Mouse (Mus musculus) midbrain, postnatal 0 days (tissue): ENCODE results near the gene Hspb6. TPM values are rescaled to one million over a fixed set of nuclear protein-coding genes. Genes with fewer than 3 reads are reported as not detected.

Experiments
- ATAC-seq: fragments of 200-750 bp; cut with Nextera tagmentation; 2 replicates; pipeline ENCODE4 v1.8.0; 2017; ENCODE audit warnings: moderate number of reproducible peaks, mild to moderate bottlenecking, moderate TSS enrichment, moderate library complexity; ENCODE audit not compliant: low FRiP score
- DNase-seq: peaks from one replicate; pipeline ENCODE4 v3.0.0-alpha.2; 2015; ENCODE audit warnings: low spot score
- H3K27ac ChIP-seq: fragments of 300-500 bp; sonication (generic); 2 replicates; pipeline ENCODE4 v1.5.1; 2014; ENCODE audit warnings: low read depth, mild to moderate bottlenecking, low read length, mixed read lengths
- H3K27me3 ChIP-seq: fragments of 300-500 bp; sonication (generic); 2 replicates; pipeline ENCODE4 v1.6.1; 2014; ENCODE audit warnings: low read length, control low read depth, mixed read lengths; ENCODE audit not compliant: insufficient read depth
- H3K36me3 ChIP-seq: fragments of 300-500 bp; sonication (generic); 2 replicates; pipeline ENCODE4 v1.6.1; 2014; ENCODE audit warnings: low read length, control low read depth, mixed read lengths; ENCODE audit not compliant: insufficient read depth
- H3K4me1 ChIP-seq: fragments of 300-500 bp; sonication (generic); 2 replicates; pipeline ENCODE4 v1.6.1; 2014; ENCODE audit warnings: mild to moderate bottlenecking, control low read depth, antibody characterized with exemption, low read length, mixed read lengths; ENCODE audit not compliant: insufficient read depth
- H3K4me2 ChIP-seq: fragments of 300-500 bp; sonication (generic); 2 replicates; pipeline ENCODE4 v1.6.1; 2014; ENCODE audit warnings: low read depth, mild to moderate bottlenecking, low read length, mixed read lengths; ENCODE audit not compliant: poor library complexity, severe bottlenecking
- H3K4me3 ChIP-seq: fragments of 300-500 bp; sonication (generic); 2 replicates; pipeline ENCODE4 v1.5.1; 2014; ENCODE audit warnings: low read depth, mild to moderate bottlenecking, low read length, moderate library complexity
- H3K9ac ChIP-seq: fragments of 300-500 bp; sonication (generic); replicated peaks from 2 replicates; pipeline ENCODE4 v1.6.1; 2014; ENCODE audit warnings: mild to moderate bottlenecking, low read length, moderate library complexity, mixed read lengths; ENCODE audit not compliant: poor library complexity, severe bottlenecking
- H3K9me3 ChIP-seq: fragments of 300-500 bp; sonication (generic); 2 replicates; pipeline ENCODE4 v1.6.1; 2016; ENCODE audit warnings: low read length, control low read depth
- CTCF ChIP-seq: IDR thresholded peaks from 2 replicates; pipeline ENCODE4 v1.5.1; 2016; ENCODE audit warnings: antibody characterized with exemption, mild to moderate bottlenecking
- WGBS: fragments of 180-500 bp; shearing (Covaris S2); extraction: QIAGEN DNeasy Blood & Tissue Kit; methylation state at CpG from one replicate; pipeline ENCODE4 v1.1.7; 2014; 5-methylcytosine and 5-hydroxymethylcytosine counted together
- polyA plus RNA-seq: library from polyadenylated mRNA; unstranded; fragments of >200 nt; fragmentation: Nextera tagmentation; extraction: Ambion mirVana; gene quantifications from 2 replicates; pipeline ENCODE4 v1.2.1, GENCODE M21; 2015
- total RNA-seq: library from RNA; depleted of rRNA; stranded (reverse); fragments of >200 nt; gene quantifications from 2 replicates; pipeline ENCODE4 v1.2.3, GENCODE M21; 2014

Hspb6 gene
- total and polyA plus RNA-seq, 2 experiments from 2014 or later: 6.2 to 13.5 TPM

GRCm38 (mm10) chr7:30584339-30584738 is 32.4 kb downstream of the Hspb6 start:
- TF ChIP-seq CTCF: no peak
- H3K4me2 ChIP-seq: no peak overlapping the region
- no peaks in the 10 kb centered on the region for H3K9me3 ChIP-seq
- no peak overlapping the region for H3K4me3 ChIP-seq
- peaks cover 9% of the 10 kb centered on the region; the same call in 1 of the 2 replicates for H3K4me1 ChIP-seq
- ATAC-seq: no peak
- no peak overlapping the region for H3K9ac ChIP-seq
- WGBS: 93% methylated on average over 10 of the region's 10 CpGs
- no peak overlapping the region for H3K27ac ChIP-seq
- peaks cover 64% of the 10 kb centered on the region for H3K36me3 ChIP-seq
- no peaks in the 10 kb centered on the region for H3K27me3 ChIP-seq
- no peak for DNase-seq

- H3K4me3 ChIP-seq: no peak overlapping the region
- DNase-seq (no peak), ATAC-seq (no peak)
- H3K9me3 ChIP-seq: no peaks in the 10 kb centered on the region
- peaks cover 9% of the 10 kb centered on the region; the same call in 1 of the 2 replicates for H3K4me1 ChIP-seq
- 92% methylated on average over 7 of the region's 7 CpGs for WGBS
- H3K27ac ChIP-seq: no peak overlapping the region
- no peak overlapping the region for H3K4me2 ChIP-seq
- H3K27me3 ChIP-seq: no peaks in the 10 kb centered on the region
- H3K9ac ChIP-seq: no peak overlapping the region
- peaks cover 55% of the 10 kb centered on the region for H3K36me3 ChIP-seq
- TF ChIP-seq CTCF: no peak
Observed at GRCm38 (mm10) chr7:30585170-30585569, 33.2 kb downstream of the Hspb6 start.

- peaks cover 9% of the 10 kb centered on the region; the same call in 1 of the 2 replicates for H3K4me1 ChIP-seq
- ATAC-seq: no peak
- H3K27ac ChIP-seq: no peak overlapping the region
- H3K27me3 ChIP-seq: no peaks in the 10 kb centered on the region
- H3K4me2 ChIP-seq: peak overlapping the region; percentile 89; the same call in 1 of the 2 replicates
- TF ChIP-seq CTCF: no peak
- H3K9ac ChIP-seq: no peak overlapping the region
- no peak overlapping the region for H3K4me3 ChIP-seq
- no peaks in the 10 kb centered on the region for H3K9me3 ChIP-seq
- no peak for DNase-seq
- WGBS: 86% methylated on average over 28 of the region's 28 CpGs
- H3K36me3 ChIP-seq: peaks cover 44% of the 10 kb centered on the region
Observed at GRCm38 (mm10) chr7:30586455-30587020, 34.6 kb downstream of the Hspb6 start.

- Histone ChIP-seq H3K36me3 (peaks cover 29% of the 10 kb centered on the region), H3K4me3 (peak overlapping the region; percentile 79), H3K27me3 (no peaks in the 10 kb centered on the region), H3K9me3 (no peaks in the 10 kb centered on the region), H3K9ac (peak overlapping the region; percentile 98), H3K4me1 (peaks cover 9% of the 10 kb centered on the region; the same call in 1 of the 2 replicates), H3K4me2 (peak overlapping the region; percentile 89), H3K27ac (peak overlapping the region; percentile 97)
- DNase-seq (peak; percentile 13), ATAC-seq (peak; percentile 38)
- 1% methylated on average over 49 of the region's 67 CpGs for WGBS
- TF ChIP-seq CTCF: no peak
Observed at GRCm38 (mm10) chr7:30587842-30588667, 36.1 kb downstream of the Hspb6 start.

GRCm38 (mm10) chr7:30588676-30589434 is 36.9 kb downstream of the Hspb6 start, which contains the start of gene Kmt2b:
Kmt2b (minus strand) TSS chr7:30588726.
- TF ChIP-seq CTCF: no peak; the same call in 1 of the 2 replicates
- H3K4me3 ChIP-seq: peak within 1 kb of the TSS; percentile 79
- peak within 1 kb of the TSS; percentile 97 for H3K27ac ChIP-seq
- peak within 1 kb of the TSS; percentile 98 for H3K9ac ChIP-seq
- no peaks in the 10 kb centered on the region for H3K9me3 ChIP-seq
- H3K4me1 ChIP-seq: peaks cover 9% of the 10 kb centered on the region; the same call in 1 of the 2 replicates
- peak within 1 kb of the TSS; percentile 89 for H3K4me2 ChIP-seq
- H3K36me3 ChIP-seq: peaks cover 21% of the 10 kb centered on the region
- peak; percentile 98 for DNase-seq
- H3K27me3 ChIP-seq: no peaks in the 10 kb centered on the region
- peak; percentile 93 for ATAC-seq
- WGBS: under 1% methylated on average over 45 of the region's 68 CpGs
